In genomic region chr19:10304810-10305544, GRCm38 (mm10) we compare ENCODE assay signal across 7 mouse cellular contexts. TPM values are rescaled to one million over a fixed set of nuclear protein-coding genes. Genes with fewer than 3 reads are reported as not detected.
DNase-seq lines count a peak whose midpoint lies in the region; ATAC-seq and TF ChIP-seq lines count a peak whose summit lies in the region.

Gene Dagla (minus strand): TSS chr19:10304877.

- H3K9me3 ChIP-seq in intestine, postnatal 0 days (ENCODE audit: control insufficient read depth) = no peaks in the 10 kb centered on the region
- no peaks in the 10 kb centered on the region for H3K9me3 ChIP-seq in limb, embryonic 14.5 days (ENCODE audit: control insufficient read depth, low read length)
- no peaks in the 10 kb centered on the region for H3K9me3 ChIP-seq in midbrain, embryonic 15.5 days

- WGBS in intestine, postnatal 0 days = 7% methylated on average over 56 of the region's 56 CpGs
- 7% methylated on average over 50 of the region's 56 CpGs for WGBS in limb, embryonic 14.5 days
- WGBS in midbrain, embryonic 15.5 days = 7% methylated on average over 55 of the region's 56 CpGs

- no peak within 1 kb of the TSS for H3K27ac ChIP-seq in intestine, postnatal 0 days (ENCODE audit: low read depth, low read length)
- H3K27ac ChIP-seq in limb, embryonic 14.5 days (replicated peaks; ENCODE audit: low read depth, low read length) = no peak within 1 kb of the TSS
- 0 out of 2 replicates have a peak within 1 kb of the TSS, but pooled peaks have one; percentile 63 for H3K27ac ChIP-seq in midbrain, embryonic 15.5 days

- 0 out of 2 replicates have a peak, but pooled peaks have one; percentile 28 for TF ChIP-seq POLR2A in limb, embryonic 14.5 days (IDR thresholded peaks at IDR 0.05; ENCODE audit: borderline replicate concordance, extremely low read depth, insufficient read depth, insufficient read length)

- no peaks in the 10 kb centered on the region for H3K4me1 ChIP-seq in intestine, postnatal 0 days (replicated peaks; ENCODE audit: control insufficient read depth, insufficient read depth, low read length)
- H3K4me1 ChIP-seq in limb, embryonic 14.5 days (ENCODE audit: control insufficient read depth, insufficient read depth, low read length) = peaks cover 21% of the 10 kb centered on the region
- peaks cover 20% of the 10 kb centered on the region for H3K4me1 ChIP-seq in midbrain, embryonic 15.5 days

- peak within 1 kb of the TSS; percentile 59 for H3K9ac ChIP-seq in intestine, postnatal 0 days (ENCODE audit: low read depth, low read length)
- peak within 1 kb of the TSS; percentile 81 for H3K9ac ChIP-seq in limb, embryonic 14.5 days (ENCODE audit: low read depth, low read length, severe bottlenecking)
- H3K9ac ChIP-seq in midbrain, embryonic 15.5 days = peak within 1 kb of the TSS; percentile 97

- TF ChIP-seq CTCF in intestine, postnatal 0 days (IDR thresholded peaks at IDR 0.05; ENCODE audit: low read depth) = peak; percentile 99

- H3K27me3 ChIP-seq in intestine, postnatal 0 days (replicated peaks; ENCODE audit: control insufficient read depth, insufficient read depth, low read length) = no peaks in the 10 kb centered on the region; the same call in 1 of the 2 replicates
- 0 out of 2 replicates have a peak, but pooled peaks cover 5% of the 10 kb centered on the region for H3K27me3 ChIP-seq in limb, embryonic 14.5 days (ENCODE audit: control insufficient read depth, insufficient read depth, low read length)
- 0 out of 2 replicates have a peak, but pooled peaks cover 5% of the 10 kb centered on the region for H3K27me3 ChIP-seq in midbrain, embryonic 15.5 days (replicated peaks)

- peak; percentile 90 for DNase-seq in adrenal gland, postnatal 14 days
- DNase-seq in embryo, embryonic 10 days (ENCODE audit: low spot score) = peak; percentile 77
- DNase-seq in gonadal fat pad, adult 2 months (ENCODE audit: low read depth) = no peak
- peak; percentile 47 for DNase-seq in limb, embryonic 14.5 days (ENCODE audit: low spot score)
- DNase-seq in spleen, adult 18-20 months = peak; percentile 32 to 63

- H3K4me3 ChIP-seq in intestine, postnatal 0 days (ENCODE audit: low read depth, low read length) = peak within 1 kb of the TSS; percentile 66
- H3K4me3 ChIP-seq in limb, embryonic 14.5 days (replicated peaks; ENCODE audit: low read length) = peak within 1 kb of the TSS; percentile 73
- H3K4me3 ChIP-seq in midbrain, embryonic 15.5 days = peak within 1 kb of the TSS; percentile 88

- ATAC-seq in intestine, postnatal 0 days = peak; percentile 67
- ATAC-seq in limb, embryonic 14.5 days (ENCODE audit: low FRiP score, low read depth) = peak; percentile 82
- peak; percentile 83 for ATAC-seq in midbrain, embryonic 15.5 days (replicated peaks)

- H3K4me2 ChIP-seq in intestine, postnatal 0 days (replicated peaks; ENCODE audit: low read depth) = peak within 1 kb of the TSS; percentile 98
- H3K4me2 ChIP-seq in limb, embryonic 14.5 days (replicated peaks; ENCODE audit: low read depth, low read length, severe bottlenecking) = peak within 1 kb of the TSS; percentile 99
- peak within 1 kb of the TSS; percentile 68 for H3K4me2 ChIP-seq in midbrain, embryonic 15.5 days

- no peaks in the 10 kb centered on the region for H3K36me3 ChIP-seq in intestine, postnatal 0 days (ENCODE audit: control insufficient read depth, insufficient read depth)
- no peaks in the 10 kb centered on the region for H3K36me3 ChIP-seq in limb, embryonic 14.5 days (ENCODE audit: control insufficient read depth, insufficient read depth, low read length)
- no peaks in the 10 kb centered on the region for H3K36me3 ChIP-seq in midbrain, embryonic 15.5 days (replicated peaks)

RNA-seq across cellular contexts. Expression of gene Dagla, which starts in this region (rescaled TPM):
- total RNA-seq in adrenal gland, postnatal 14 days (2021) = 5.5 and 7.4 TPM in 2 replicates
- polyA plus RNA-seq in gonadal fat pad, adult 2 months (2012; rRNA removed) = 10.1 and 11.5 TPM in 2 replicates
- 1.3 TPM in 2 replicates for polyA plus RNA-seq in intestine, postnatal 0 days (2015; fragmentation: Nextera tagmentation; extraction: Ambion mirVana)
- 8.1 and 11.1 TPM in 2 replicates for polyA plus RNA-seq in limb, embryonic 14.5 days (2012; rRNA removed)
- 2.4 and 2.8 TPM in 2 replicates for polyA plus RNA-seq in limb, embryonic 14.5 days (2014; fragmentation: Nextera tagmentation; extraction: Ambion mirVana)
- 12.7 and 13.4 TPM in 2 replicates for polyA plus RNA-seq in midbrain, embryonic 15.5 days (2015; fragmentation: Nextera tagmentation; extraction: Ambion mirVana)
